Mouse (Mus musculus): Measurements from ENCODE around the gene Eloa. TPM values are rescaled to one million over a fixed set of nuclear protein-coding genes. Genes with fewer than 3 reads are reported as not detected.
"Not testable (repeated sequence)": the region's sequence is repeated elsewhere in the genome, so short reads cannot be mapped to it uniquely, and the experiment has no call there.

Gene Eloa
- polyA plus RNA-seq, 1 experiment from 2014 or later: 35.0 TPM

DNA sequence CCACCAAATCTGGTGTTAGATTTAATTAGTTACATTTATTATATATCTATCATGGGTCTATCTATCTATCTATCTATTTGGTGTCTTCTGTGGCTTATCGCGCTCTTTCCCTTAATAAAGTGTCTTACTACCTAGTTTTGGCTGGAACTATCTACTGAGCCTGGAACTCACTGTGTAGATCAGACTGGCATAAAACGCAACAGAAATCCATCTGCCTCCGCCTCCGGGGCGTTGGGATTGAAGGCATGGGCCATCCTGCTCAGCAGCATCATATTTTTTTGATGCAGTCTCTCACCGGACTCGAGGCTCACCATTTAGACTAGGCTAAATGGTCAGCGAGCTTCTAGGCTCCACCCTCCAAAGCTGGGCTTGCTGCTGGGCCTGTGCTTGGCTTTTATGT, 33.8 kb downstream of the Eloa start:
- Histone ChIP-seq H3K36me3 (peaks cover 17% of the 10 kb centered on the region), H3K9me3 (no peaks in the 10 kb centered on the region), H3K4me3 (peak overlapping the region; percentile 96), H3K4me1 (peaks cover 17% of the 10 kb centered on the region), H3K4me2 (replicated peaks) (peak overlapping the region; percentile 92), H3K27ac (peak overlapping the region; percentile 62; the same call in 1 of the 2 replicates), H3K27me3 (replicated peaks) (no peaks in the 10 kb centered on the region), H3K9ac (peak overlapping the region; percentile 96)
- ATAC-seq (ENCODE audit: low FRiP score, low read depth): no peak
- WGBS: 71% methylated on average over 9 of the region's 9 CpGs

DNA sequence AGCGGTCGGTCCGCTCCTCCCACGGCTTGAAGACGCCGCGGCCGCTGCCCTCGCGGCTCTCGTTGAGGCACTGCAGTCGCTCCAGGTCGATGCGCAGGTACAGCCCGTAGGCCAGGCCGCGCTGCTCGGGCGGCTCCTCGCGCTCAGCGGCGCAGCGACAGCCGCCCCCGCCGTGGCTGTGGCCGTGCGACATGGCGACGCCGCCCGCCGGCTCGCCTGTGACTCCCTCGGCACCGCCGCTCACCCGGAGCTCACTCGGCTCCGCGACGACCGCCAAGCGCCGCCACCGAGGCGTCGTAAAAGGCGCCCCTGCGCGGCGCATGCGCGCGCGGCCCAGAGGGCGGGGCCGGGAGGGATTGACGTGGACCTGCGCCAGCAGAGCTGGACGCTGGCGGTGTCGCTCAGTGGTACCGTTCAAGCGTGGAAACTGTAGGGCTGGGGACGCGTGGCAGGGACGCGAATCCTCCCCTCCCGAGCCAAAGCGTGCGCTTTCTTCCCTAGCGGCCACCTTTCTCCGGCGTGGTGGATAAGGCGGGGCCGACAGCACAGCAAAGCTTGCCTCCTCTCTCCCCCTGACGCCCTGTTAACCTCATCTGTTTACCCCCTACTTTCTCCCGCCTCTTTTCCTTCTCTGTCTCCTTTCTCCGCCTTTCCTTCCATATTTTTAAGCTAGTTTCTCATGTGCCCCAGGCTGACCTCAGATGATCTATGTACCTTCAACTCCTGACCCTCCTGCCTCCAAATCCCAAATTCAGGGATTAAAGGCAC, 34.4 kb downstream of the Eloa start, which contains the start of gene Pithd1:
Pithd1 (minus strand) TSS at position 322 of the 768 bp plus-strand sequence.
- peak within 1 kb of the TSS; percentile 96 for H3K4me3 ChIP-seq
- under 1% methylated on average over 81 of the region's 81 CpGs for WGBS
- peak; percentile 92 for ATAC-seq (ENCODE audit: low FRiP score, low read depth)
- H3K36me3 ChIP-seq: peaks cover 22% of the 10 kb centered on the region
- peak within 1 kb of the TSS; percentile 62 for H3K27ac ChIP-seq
- H3K9ac ChIP-seq: peak within 1 kb of the TSS; percentile 96
- peak within 1 kb of the TSS; percentile 92 for H3K4me2 ChIP-seq (replicated peaks)
- no peaks in the 10 kb centered on the region for H3K27me3 ChIP-seq (replicated peaks)
- no peaks in the 10 kb centered on the region for H3K9me3 ChIP-seq
- H3K4me1 ChIP-seq: peaks cover 17% of the 10 kb centered on the region

DNA sequence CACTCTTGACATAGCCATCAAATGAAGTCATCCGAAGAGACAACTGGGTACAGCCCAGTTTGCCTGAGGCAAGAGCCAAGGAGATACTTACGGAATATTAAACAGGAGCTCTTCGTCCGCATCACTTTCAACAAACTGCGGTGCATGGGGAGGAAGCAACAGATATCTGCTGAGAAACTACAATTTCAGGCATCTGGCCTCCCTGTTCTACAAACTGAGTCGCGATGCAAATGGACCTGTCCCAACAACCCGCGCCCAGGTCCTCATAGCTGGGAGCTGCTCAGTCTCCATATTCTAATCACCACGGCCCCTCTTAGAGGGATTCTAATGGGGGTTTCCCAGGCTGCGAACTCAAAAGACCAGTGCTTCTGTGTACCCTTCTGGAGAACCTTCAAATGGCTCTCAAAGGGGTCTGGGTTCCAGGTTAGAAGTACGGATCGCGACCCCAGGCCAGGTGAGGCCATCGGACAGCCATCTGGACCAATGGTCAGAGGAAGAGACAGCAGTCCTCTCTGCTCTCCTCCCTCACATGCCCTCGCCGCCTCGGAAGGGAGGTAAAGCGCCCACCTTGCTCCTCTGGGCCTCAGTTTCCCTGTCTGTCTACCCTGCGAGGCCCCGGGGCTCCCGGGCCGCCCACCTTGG, 35.1 kb downstream of the Eloa start:
- peak overlapping the region; percentile 62; the same call in 1 of the 2 replicates for H3K27ac ChIP-seq
- ATAC-seq (ENCODE audit: low FRiP score, low read depth): no peak; the same call in 1 of the 2 replicates
- WGBS: 8% methylated on average over 23 of the region's 23 CpGs

DNA sequence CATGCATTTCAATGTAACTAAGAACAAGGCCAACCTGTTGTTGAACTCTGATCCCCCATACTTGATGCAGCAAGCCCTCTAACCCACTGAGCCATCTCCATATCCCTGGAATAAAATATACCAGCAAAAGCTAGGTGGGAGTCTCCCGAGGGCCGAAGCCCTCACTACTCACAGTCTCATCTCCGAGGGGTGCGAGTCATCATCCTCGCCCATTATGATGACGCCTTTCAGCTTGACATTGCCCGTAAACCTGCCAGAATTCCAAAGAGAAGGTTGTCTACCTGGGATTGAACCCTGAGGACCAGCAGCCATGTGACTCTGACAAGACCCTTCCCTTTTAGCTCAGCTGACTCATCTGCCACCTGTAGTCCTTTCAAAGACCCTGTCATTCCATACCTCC, 35.8 kb downstream of the Eloa start:
- H3K27me3 ChIP-seq (replicated peaks): no peaks in the 10 kb centered on the region
- peak overlapping the region; percentile 92 for H3K4me2 ChIP-seq (replicated peaks)
- no peaks in the 10 kb centered on the region for H3K9me3 ChIP-seq
- H3K9ac ChIP-seq: peak overlapping the region; percentile 96
- WGBS: 94% methylated on average over 7 of the region's 7 CpGs
- H3K27ac ChIP-seq: no peak overlapping the region
- H3K4me1 ChIP-seq: peaks cover 17% of the 10 kb centered on the region
- no peak for ATAC-seq (ENCODE audit: low FRiP score, low read depth)
- peak overlapping the region; percentile 96 for H3K4me3 ChIP-seq
- peaks cover 25% of the 10 kb centered on the region for H3K36me3 ChIP-seq

More for the DNA sequence above, 35.1 kb downstream of the Eloa start:
- Histone ChIP-seq H3K9me3 (no peaks in the 10 kb centered on the region), H3K36me3 (peaks cover 25% of the 10 kb centered on the region), H3K4me2 (replicated peaks) (peak overlapping the region; percentile 92), H3K9ac (peak overlapping the region; percentile 96), H3K4me1 (peaks cover 17% of the 10 kb centered on the region), H3K4me3 (peak overlapping the region; percentile 96), H3K27me3 (replicated peaks) (no peaks in the 10 kb centered on the region)

DNA sequence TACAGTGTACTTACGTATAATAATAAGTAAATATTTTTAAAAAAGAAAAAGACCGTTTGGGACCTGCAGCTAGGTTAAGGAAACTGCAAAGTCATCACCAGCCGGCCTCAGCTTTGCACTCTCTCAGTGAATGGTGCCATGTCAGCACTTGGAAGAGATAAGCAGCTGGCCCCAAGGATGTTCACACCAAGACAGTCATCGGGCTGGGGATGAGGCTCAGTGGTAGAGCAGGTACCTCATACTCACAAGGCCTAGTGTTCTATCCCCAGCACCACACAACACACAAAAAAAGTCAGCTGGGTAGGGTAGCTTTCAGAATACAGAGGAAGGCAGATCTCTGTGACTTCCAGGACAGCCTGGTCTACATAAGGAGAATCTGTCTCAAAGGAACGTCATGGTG, 36.4 kb downstream of the Eloa start:
- Histone ChIP-seq H3K27me3 (replicated peaks) (no peaks in the 10 kb centered on the region), H3K9me3 (no peaks in the 10 kb centered on the region), H3K4me3 (no peak overlapping the region), H3K36me3 (peaks cover 25% of the 10 kb centered on the region), H3K4me1 (peaks cover 17% of the 10 kb centered on the region), H3K9ac (no peak overlapping the region), H3K27ac (no peak overlapping the region), H3K4me2 (replicated peaks) (no peak overlapping the region; the same call in 1 of the 2 replicates)
- no peak for ATAC-seq (ENCODE audit: low FRiP score, low read depth)
- 93% methylated on average over 5 of the region's 5 CpGs for WGBS

DNA sequence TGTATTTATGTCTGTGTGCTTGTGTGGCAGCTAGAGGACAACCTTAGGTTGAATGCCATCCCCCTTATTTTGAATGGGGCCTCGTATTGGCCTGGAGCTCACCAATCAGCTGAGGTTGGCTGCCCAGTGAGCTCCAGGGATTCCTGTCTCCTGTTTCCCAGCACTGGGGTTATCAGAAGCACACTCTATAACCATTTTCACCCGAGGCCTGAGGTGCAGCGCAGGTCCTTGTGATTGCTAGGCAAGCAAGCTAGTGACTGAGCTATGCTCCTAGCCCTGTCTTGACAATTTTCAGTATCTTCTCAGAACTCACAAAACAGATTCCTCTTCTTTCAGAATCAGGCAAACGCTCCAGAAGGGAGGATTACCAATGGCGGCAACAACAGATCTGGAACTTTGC, 37.0 kb downstream of the Eloa start:
- Histone ChIP-seq H3K27me3 (replicated peaks) (no peaks in the 10 kb centered on the region), H3K4me1 (peaks cover 17% of the 10 kb centered on the region), H3K9me3 (no peaks in the 10 kb centered on the region), H3K36me3 (peaks cover 25% of the 10 kb centered on the region), H3K9ac (no peak overlapping the region), H3K4me3 (no peak overlapping the region), H3K27ac (no peak overlapping the region), H3K4me2 (replicated peaks) (peak overlapping the region; percentile 12; the same call in 1 of the 2 replicates)
- no peak for ATAC-seq (ENCODE audit: low FRiP score, low read depth)
- 89% methylated on average over 5 of the region's 5 CpGs for WGBS

DNA sequence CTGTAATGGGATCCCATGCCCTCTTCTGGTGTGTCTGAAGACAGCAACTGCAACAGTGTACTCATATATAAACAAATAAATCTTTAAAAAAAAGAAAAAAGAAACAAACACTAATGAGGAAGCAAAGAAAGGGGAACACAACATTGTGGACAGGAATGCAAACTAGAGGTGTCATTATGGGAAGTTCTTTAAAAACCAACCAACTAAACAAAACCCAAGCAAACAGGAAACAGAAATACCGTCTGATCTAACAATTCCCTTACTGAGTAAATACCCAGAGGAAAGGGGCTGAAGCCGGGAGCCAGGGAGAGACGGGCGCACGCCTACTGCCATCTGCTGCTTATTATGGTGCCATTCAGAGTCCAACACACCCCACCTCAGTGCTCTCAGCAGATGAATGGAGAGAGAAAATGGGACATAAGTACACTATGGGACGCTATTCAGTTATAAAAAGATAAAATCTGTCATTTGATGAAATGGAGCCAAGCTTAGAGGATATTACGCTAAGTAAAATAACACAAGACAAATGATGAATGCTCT, 40.0 kb downstream of the Eloa start:
- no peak overlapping the region for H3K4me3 ChIP-seq
- H3K4me1 ChIP-seq: peaks cover 10% of the 10 kb centered on the region
- no peaks in the 10 kb centered on the region for H3K9me3 ChIP-seq
- no peak overlapping the region for H3K27ac ChIP-seq
- no peak overlapping the region for H3K4me2 ChIP-seq (replicated peaks)
- ATAC-seq (ENCODE audit: low FRiP score, low read depth): no peak
- no peak overlapping the region for H3K9ac ChIP-seq
- 89% methylated on average over 7 of the region's 7 CpGs for WGBS
- no peaks in the 10 kb centered on the region for H3K27me3 ChIP-seq (replicated peaks)
- peaks cover 42% of the 10 kb centered on the region for H3K36me3 ChIP-seq

DNA sequence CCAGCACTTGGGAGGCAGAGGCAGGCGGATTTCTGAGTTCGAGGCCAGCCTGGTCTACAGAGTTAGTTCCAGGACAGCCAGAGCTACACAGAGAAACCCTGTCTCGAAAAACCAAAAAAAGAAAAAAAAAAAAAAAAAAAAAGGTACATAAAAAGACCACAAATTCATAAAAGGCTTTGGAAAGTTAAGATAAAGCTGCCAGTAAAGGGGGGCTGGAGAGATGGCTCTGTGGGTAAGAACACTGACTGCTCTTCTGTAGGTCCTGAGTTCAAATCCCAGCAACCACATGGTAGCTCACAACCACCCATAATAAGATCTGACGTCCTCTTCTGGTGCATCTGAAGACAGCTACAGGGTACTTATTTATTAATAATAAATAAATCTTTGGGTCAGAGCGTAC, 41.3 kb downstream of the Eloa start:
- H3K27ac ChIP-seq; H3K4me2 ChIP-seq (replicated peaks); ATAC-seq (ENCODE audit: low FRiP score, low read depth); H3K9me3 ChIP-seq; H3K4me1 ChIP-seq; H3K4me3 ChIP-seq; H3K9ac ChIP-seq; H3K27me3 ChIP-seq (replicated peaks): not testable (repeated sequence)
- WGBS: 95% methylated on average over 5 of the region's 5 CpGs
- peaks cover 56% of the 10 kb centered on the region for H3K36me3 ChIP-seq

DNA sequence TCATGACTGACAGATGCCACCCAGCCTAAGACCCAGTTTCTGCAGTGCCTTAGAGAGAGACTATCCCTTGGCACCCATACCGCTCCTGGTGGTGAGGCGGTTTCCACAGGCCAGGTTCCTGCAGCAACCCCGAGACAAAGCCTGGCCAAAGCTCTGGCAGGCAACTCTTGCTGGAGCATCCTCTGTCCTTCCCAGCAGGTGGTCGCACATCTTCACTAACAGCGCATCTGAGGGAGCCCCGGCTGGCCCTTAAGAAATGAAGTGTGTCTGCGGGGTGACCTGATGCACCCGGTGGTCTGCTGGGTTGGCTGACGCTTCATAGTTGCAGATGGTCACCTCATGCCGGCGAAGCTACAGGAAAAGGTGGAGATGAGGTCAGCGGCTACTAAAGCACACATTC, 45.4 kb downstream of the Eloa start:
- H3K4me1 ChIP-seq: peaks cover 14% of the 10 kb centered on the region
- 88% methylated on average over 12 of the region's 12 CpGs for WGBS
- no peaks in the 10 kb centered on the region for H3K27me3 ChIP-seq (replicated peaks)
- H3K4me3 ChIP-seq: no peak overlapping the region
- H3K4me2 ChIP-seq (replicated peaks): no peak overlapping the region
- H3K36me3 ChIP-seq: peaks cover 41% of the 10 kb centered on the region
- no peak overlapping the region for H3K9ac ChIP-seq
- no peaks in the 10 kb centered on the region for H3K9me3 ChIP-seq
- no peak overlapping the region for H3K27ac ChIP-seq
- ATAC-seq (ENCODE audit: low FRiP score, low read depth): no peak

DNA sequence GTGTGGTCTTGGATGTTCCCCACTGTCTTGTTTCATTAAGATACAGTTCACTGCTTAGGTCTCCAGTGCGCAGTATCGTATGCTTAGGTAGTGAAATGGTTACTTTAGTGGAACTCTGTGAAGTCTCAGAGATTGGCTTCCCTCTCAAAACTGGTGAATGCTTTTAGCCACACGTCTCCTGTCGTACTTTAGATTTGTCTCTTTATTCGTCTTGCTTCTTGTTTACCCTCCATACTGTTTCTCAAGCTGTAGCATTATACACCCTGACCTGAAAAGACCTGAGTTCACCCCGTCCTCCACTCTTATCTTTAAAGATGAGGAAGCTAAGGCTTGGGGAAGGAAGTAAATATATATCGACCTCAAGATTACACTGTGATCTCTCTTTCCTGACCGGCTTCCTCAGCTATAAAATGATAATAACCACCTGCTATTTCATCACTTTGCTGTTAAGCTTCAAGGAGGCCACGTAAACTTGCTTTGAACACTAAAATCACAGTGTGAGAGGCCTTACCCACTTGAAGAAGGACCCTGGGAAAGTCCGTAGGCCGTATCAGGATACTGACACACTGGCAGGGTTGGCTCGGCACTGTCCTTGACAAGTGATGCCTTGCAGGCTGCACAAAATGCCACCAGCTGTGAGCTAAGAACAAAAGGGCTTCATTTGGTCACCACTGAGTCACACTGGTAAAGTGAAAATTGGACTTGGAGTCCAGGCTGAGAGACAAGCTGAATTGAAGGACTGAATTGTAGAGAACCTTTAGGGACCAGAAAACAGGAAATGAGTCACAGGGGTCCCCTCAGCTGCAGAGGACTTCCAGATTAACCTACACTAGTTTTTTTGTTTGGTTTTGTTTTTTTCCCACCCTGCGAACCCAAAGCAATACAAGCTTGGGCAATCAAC, 48.4 kb downstream of the Eloa start:
- Histone ChIP-seq H3K4me2 (replicated peaks) (peak overlapping the region; percentile 99), H3K9me3 (no peaks in the 10 kb centered on the region), H3K36me3 (peaks cover 60% of the 10 kb centered on the region), H3K4me3 (peak overlapping the region; percentile 100), H3K4me1 (peaks cover 22% of the 10 kb centered on the region), H3K27me3 (replicated peaks) (no peaks in the 10 kb centered on the region), H3K9ac (peak overlapping the region; percentile 93; the same call in 1 of the 2 replicates), H3K27ac (no peak overlapping the region)
- no peak for ATAC-seq (ENCODE audit: low FRiP score, low read depth)
- WGBS: 78% methylated on average over 13 of the region's 13 CpGs

DNA sequence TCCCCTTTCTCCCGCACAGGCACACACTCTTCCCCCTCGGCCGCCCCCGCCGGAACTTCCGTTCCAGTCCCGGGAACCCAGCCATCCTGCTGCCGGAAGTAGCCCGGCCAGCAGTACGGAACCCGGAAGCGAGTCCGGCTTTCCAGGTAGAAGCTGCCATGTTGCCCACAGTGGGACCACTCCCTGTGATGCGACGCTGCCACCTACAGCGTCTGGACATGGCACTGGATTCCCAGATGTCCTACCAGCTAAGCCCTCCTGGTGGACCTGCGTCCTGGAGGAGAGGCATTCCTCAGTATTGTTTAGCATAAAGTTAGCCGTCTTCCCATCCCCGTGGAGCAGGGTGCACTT, 49.0 kb downstream of the Eloa start, which contains the start of gene Lypla2:
Lypla2 (minus strand) TSS at position 71 of the 351 bp plus-strand sequence.
- peak within 1 kb of the TSS; percentile 100 for H3K4me3 ChIP-seq
- peak within 1 kb of the TSS; percentile 99 for H3K4me2 ChIP-seq (replicated peaks)
- H3K27ac ChIP-seq: no peak within 1 kb of the TSS
- H3K9me3 ChIP-seq: no peaks in the 10 kb centered on the region
- ATAC-seq (ENCODE audit: low FRiP score, low read depth): peak; percentile 79
- under 1% methylated on average over 17 of the region's 19 CpGs for WGBS
- no peaks in the 10 kb centered on the region for H3K27me3 ChIP-seq (replicated peaks)
- H3K9ac ChIP-seq: peak within 1 kb of the TSS; percentile 93
- peaks cover 22% of the 10 kb centered on the region for H3K4me1 ChIP-seq
- H3K36me3 ChIP-seq: peaks cover 66% of the 10 kb centered on the region
